Mouse (Mus musculus) retina, postnatal 7 days (tissue): ENCODE measurements at regions not wholly inside any gene's neighbourhood (a gene's known extent, or its start where the extent isn't known, plus 50 kb on each side); places are given as distances from the start of the nearest gene placed in this dataset.

Experiments
- DNase-seq: peaks from one replicate; pipeline ENCODE4 v3.0.0-alpha.2; 2012; ENCODE audit warnings: low read depth, low spot score

DNA sequence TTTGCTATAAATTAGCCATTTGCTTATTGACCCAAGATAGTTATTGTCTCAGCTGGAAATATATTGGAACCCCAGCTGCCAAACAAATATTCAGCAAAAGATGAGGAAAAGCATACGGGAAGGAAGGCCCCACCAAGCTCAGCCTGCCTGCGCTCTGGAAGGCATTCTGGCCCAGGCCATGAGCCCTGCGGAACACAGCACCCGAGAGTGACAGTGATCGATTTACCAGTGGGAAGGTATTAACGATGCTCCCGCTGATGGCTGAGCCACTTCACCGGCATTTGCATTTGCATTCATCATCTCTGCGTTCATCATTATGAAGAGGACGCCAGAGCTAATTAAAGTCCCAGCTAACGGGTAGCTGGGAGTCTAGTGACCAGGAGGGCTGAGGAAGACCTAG lies 174.8 kb downstream of the Irx2 start:
- no peak for DNase-seq

DNA sequence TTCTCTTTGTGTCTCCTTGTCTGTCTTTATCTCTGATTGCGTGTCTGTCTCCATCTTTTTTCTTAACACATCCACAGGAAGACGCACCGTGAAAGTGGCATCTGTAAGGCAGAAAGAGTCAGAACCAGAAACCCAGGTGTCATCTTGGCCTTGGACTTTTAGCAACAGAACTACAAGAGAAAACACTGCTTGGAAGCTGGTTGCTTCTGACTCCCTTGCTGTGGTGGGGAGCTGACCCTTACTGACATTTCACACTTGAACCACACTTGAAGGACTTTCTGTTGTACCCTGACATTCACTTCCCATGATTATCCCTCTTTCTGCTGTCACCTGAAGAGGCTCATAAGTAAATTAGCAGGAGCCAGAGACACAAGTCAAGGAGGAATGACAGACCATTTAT lies 180.6 kb downstream of the Irx2 start:
- DNase-seq: no peak

DNA sequence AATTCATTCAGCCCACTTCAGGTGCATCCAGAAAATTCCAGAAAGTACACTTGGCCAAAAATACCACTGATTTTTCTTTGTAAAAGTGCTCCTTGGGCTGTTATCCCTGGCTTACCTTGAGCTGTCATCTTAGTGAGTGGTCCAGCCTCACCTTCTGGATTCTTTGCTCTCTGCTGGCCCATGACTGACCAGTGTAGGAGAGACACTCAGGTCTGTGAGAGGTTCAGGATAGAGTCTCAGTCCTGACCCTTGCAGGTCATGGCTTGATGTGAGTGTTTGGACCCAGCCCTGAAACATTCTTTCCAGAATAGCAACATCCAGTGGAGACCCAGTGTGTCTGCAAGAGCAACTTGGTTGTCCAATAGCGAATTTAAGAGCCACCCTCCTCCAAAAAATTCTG lies 182.0 kb downstream of the Irx2 start:
- no peak for DNase-seq

DNA sequence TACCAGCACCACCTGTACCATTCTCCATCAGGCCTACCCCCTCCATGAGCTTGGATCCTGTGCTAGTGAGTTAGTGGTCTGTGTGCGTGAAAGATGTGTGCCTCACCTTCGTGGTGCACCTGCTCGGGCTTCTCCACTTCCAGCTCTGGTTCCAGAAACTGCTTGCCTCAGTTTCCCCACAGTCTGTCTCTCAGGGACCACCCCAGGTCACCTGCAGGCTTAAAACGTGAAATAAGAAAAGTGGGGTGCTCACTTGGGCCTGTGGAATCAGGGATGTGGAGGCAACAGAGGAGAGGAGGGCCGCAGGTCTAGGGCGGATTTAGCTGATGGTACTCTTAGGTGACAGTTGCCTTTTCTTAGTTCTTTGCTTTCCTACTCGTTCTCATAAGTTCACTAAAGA lies 186.0 kb downstream of the Irx2 start:
- no peak for DNase-seq

DNA sequence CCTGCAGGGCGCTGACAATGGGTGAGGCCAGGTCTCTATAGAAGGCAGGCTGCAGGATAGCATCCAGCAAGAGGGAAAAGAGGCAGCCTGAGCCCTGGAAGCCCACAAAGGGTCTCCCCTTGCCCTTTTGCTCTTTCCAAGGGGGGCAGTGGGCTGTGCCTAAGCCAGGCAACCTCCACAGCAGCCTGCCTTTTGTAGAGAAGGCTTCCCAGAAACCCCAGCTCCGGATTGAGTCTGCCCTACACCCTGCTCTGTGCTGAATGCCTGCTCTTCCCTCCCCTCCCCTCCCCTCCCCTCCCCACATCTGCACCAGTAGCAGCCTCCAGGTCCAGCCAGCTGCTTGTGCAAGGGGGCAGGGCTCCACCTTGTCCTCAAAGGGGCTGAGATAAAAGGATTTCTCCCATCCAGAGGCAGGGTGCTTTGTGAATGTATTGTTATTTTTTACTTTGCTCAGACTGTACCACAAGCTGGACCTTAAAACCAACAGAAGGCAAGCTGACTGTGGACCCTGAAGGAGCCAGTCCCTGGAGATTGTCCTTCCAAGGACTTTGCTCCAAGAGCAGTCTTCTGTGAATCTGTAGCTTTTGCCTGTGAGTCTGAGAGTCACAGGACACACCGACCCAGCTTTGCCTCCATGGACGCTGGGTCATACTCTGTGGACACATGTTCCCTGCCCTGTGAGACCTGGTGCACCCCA lies 186.8 kb downstream of the Irx2 start:
- no peak for DNase-seq

DNA sequence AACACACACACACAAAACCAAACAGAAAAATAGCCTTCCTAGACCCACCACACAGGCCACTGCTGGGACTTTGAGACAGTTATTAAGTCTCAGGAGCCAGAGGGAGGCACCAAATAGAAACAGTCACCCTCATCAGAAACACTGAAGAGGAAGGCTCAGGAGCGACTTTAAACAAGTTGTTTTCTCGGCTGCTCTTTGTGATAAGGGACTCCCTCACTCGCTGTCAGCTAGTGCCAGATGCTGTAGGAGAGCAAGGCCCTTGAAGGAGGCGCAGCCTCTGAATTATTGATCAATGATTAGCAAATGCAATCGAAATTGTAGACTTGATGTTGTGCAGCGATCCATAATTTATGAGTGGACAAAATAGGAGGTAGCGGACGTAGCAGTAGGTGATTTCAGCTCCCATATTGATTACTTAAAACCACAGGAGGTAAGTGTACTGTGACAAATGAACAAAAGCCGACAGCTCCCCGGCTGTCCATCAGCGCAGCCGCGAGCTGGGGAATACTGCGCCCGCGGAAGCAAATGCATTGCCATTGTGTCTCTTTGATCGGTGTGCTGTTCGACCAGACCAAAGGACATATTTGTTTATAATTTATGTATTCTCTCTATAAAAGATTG lies 187.4 kb downstream of the Irx2 start:
- DNase-seq: no peak

DNA sequence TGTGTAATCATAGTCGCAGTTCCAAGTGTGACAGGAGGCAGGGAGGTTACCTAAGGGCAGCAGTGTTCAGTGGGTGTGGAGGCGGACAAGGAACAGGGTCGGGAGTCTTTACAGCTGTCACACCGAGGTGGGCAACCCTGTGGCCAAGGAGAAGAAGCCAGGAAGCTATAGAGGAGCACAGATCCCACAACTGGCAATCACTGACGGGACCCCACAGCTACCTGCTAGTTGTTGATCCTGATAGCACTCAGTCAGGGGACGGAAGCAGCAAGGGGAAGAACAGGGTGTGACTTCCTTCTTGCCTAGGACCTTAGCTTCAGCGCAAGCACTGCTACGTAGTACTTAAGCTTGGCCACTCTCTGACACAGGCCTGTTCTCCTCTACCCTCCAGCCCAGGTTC lies 188.2 kb downstream of the Irx2 start:
- DNase-seq: no peak

DNA sequence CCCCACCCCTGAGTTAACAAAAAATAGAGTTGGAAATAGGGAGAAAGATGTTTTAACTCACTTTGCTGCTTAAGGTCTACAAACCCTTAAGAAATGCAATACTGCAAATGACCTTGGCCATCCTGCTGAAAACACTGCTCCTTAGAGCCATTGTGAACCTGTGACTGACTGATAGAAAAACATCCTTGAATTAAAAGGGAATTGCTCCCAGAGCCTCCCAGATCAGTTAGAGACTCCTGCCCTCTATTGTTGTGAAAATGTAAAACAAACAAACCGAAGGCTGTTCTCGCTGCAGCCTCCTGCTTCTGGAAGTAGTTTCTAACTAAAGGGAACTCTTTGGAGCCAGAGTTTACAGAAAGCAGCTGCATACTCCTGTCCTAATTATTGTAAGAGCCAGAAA lies 188.9 kb downstream of the Irx2 start:
- DNase-seq: no peak

DNA sequence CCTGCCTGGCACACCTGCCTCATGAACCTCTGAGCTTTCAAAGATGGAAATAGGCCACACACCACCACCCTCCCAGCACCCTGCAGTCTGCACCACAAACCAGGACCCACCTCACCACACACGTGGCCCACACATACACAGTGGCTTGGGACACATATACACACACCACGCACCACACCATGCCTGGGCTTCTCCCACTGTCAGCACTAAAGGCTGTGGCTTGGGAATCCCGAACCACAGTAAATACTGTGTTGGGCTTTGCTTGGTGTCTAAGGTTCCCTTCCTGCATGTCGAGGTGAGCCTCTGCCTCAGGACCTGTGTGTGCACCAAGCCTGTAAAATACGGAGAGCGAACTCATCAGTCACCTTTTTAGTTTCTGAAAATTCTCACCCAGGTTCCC lies 189.3 kb downstream of the Irx2 start:
- no peak for DNase-seq

DNA sequence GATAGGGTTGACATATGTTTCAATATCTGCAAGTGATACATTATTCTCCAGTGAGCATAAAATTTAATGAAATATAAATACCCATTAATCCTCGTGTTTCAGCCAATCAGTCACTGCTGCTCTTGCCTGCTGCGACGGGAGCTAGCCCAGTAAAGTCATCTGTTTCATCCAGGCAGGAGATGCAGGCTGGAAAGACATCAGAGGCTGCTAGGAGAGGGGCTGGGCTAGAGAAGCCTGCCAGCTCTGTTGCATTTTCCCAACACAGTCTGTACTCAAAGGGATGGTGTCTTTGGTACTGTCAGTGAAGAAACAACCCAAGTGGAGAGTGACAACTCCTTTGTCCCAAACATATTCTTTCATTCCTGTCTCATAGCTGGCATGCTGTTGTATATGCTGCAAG lies 198.0 kb downstream of the Irx2 start:
- DNase-seq: no peak

DNA sequence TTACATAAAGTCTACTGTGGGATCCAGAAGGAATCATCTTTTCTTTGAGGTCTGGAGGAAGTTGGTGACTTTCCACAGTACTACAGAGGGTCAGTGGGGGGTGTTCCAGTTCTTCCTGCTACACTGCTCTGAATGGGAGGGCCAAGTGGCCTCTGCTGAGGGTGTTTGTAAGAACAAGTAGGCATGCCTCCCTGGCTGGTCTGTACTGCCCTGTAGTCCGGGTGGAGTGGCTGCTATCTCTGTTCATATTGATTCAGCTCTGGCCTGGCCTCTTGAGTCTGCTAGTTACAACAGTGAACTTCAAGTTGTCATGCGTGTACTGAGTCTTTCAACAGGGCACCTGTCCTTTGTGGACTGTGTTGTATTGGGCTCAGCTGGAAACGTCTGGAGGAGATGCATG lies 200.7 kb downstream of the Irx2 start:
- DNase-seq: no peak

DNA sequence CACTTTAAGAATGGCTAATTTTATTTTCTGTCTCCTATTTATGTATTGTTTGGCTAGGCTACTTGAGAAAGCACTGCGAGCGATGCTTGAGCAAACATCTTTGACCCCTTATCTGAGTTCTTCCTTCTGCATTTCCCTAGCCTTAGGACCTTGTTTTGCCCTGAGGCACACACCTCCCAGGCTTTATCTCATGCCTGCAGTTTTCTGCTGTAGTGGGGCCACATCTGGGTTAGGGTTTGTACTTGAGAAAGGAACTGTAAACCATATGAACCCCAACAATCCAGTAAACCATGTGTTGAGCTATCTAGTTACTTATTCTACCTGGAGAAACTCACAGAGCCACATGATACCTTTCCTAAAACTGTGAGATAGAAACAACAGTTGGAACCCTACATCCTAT lies 204.7 kb downstream of the Irx2 start:
- DNase-seq: no peak

DNA sequence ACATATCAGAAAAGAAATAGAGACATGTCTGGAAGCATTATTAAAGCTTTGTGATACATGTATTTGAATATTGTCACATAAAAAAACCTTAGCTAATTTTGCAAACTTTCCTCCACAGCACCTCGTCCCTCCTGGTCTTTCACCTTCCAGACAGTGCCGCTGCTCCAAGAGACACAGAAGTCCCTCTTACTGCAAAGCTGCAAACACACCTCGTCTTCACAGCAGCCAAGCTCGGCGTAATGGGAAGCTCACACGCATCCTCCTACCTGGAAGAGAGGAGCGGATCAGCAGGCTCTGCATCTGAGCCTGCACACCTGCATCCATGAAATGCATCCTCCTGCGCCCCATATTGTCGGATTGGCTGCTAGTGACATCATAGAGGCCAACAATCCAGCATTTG lies 208.4 kb downstream of the Irx2 start:
- no peak for DNase-seq

DNA sequence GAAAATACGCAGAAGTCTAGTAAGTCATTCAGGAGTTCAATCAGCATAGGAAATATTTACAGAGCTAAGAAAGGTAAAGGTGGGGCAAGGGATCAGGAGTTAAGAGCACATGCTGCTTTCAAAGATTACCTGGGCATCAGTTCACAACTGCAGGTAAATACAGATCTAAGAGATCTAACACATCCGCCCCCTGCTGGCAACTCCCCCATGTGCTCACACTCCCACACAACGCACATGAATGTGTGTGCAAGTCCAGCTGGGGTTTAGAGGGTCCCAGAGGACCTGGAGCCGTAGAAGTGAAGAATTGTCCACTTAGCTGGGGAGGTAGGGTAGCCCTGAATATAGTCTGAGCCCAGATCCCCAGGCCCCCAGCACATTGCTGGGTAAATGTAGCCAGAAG lies 219.5 kb downstream of the Irx2 start:
- no peak for DNase-seq

DNA sequence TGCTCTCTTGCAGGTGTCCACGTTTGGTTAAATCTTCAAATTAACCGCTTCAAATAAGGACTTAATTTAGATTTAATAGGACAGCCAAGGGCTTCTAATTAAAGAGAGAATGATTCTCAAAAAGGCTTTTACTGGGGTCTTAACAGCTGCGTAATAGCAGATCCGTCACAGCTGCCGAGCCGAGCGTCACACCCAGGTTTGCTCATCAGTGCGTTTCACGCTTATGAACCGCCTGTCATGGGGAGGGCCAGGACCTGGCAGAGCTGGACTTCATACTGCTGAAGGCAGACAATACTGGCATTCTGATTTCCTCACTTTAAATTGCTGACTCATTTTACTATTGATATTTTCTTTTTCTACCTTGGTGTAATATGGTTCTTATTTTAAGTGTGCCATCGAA lies 221.2 kb downstream of the Irx2 start:
- DNase-seq: no peak

DNA sequence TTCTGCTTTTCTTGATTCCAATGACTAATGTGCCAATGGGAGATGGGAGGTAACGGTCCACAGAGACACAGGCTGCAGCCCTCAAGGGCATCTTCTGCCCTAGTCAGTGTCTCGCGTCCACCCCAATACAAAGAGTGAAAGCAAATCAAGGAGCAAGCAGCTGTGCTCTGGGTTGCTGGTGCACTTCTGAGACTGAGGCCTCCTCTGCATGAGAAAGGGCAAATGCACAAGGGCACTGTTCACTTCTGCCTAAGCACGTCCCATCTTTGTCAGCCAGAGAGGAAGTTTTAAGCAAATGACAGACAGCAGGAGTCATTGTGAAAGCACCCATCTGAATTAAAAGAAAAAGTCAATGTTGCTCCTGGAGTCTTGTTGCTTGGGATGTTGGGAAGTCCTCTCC lies 224.3 kb downstream of the Irx2 start:
- no peak for DNase-seq

DNA sequence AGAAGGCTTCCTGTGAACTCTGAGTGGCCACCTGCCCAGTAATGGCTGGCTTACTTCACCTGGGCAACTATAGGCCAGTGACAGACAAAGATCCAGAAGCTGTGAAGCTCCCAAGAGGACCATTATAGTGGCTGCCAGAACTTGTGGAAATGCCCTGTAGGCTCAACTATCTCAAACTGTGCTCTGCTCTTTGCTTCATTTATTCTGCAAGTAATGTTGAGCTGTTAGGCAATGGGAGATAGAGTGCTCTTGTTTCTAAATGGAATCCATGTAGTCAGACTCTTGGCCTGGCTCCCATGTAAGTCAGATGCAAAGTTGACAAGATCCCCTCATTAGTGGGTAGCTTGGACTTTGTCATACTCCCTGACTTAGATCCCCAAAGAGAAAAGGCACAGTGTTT lies 247.3 kb downstream of the Irx2 start:
- no peak for DNase-seq

DNA sequence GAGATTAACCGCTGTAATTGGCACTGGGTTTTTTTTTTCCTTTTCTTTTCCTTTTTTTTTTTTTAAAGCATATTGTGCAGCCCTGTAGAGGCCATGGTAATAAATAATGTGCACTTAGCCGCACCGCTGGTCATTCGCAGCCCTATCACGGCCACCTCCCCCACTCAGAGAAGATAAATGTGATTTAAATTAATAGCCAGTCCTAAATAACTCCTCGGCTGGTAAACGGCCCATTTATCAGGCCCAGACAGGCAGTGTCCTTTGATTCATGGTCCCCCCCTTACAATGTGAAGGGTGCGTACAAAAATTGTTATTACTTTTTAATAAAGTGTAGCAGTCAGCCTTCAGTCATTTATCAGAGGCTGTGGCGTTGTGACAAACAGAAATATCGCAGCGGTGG lies 266.4 kb downstream of the Irx2 start:
- DNase-seq: no peak

DNA sequence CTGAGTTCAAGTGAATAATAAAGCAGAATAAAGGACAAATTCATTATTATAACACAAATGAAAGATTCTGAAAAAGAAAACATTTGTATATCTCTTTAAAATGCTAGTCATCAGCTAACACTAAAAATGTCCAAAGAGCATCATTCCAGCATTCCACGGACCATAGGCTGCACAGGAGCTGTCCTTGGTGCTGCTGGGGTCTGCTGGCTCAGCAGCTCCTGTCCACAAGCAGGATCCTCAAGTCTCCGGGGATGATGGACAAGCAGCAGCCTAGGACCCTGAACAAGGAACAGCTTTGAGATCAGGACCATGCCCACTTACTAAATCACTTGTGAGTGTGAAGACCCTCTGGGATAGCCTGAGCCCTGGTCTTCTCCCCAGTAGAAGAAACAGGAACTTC lies 274.0 kb downstream of the Irx2 start:
- DNase-seq: no peak

DNA sequence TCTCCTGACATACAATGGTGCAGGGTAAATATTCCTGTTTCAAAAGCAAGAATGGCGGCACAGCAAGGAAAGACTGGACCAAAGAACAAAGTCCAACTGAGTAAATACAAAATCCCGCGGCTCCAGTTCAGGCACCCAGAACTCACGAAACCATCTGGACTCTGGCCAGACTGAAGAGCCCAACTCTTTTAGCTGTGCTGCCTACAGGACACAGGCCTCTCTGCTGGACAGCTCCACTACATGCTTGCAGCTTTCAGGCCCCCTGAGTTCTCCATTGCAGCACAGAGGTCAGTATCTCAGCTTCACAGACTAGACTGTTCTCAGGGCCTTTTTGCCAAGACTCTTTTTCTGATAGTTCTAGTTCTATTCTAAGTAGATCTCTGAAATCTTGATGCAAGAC lies 290.3 kb downstream of the Irx2 start:
- DNase-seq: no peak

DNA sequence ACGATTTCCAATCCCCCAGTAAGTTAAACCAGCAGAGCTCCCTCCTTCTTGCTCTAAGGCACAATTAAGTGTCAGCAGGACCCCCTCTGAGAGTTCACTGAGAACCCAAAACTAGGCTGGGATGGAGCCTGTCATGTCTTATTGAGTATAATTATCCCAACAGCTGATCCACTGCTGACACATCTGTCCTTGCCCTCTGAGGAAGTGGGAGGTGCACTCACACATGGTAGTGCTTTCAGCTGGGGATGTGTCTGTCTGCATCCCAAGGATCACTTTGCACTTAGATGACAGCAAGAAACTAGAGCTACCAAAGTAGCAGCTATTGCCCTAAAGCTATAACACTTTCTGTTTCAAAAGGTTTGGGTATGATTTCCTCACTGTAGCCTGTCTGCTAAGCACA lies 291.7 kb downstream of the Irx2 start:
- DNase-seq: no peak

DNA sequence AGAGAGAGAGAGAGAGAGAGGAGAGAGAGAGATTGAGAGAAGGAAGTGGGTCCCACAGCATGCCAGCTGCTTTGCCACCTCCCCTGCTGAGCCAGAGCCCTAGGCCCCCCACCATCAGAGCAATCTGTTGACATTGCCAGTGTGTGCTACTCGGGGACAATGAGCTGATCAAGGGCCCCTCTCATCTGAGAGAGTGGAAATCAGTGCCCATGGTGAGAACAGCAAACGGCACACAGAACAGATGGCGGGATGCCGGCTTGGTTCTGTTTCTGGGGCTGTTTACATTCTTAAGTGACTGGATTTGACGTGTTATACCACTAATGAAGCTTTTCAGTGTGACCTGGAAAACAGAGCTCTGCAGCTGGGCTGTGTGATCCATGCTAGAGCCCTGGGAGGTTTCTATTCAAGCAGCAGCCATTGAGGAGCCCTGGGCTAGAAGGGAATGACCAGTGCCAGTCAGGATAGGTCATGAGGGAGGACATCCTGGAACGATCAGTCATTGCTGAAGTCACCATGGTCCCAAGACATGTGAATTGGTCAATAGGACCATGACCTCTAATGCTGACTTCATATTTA lies 296.0 kb downstream of the Irx2 start:
- no peak for DNase-seq

DNA sequence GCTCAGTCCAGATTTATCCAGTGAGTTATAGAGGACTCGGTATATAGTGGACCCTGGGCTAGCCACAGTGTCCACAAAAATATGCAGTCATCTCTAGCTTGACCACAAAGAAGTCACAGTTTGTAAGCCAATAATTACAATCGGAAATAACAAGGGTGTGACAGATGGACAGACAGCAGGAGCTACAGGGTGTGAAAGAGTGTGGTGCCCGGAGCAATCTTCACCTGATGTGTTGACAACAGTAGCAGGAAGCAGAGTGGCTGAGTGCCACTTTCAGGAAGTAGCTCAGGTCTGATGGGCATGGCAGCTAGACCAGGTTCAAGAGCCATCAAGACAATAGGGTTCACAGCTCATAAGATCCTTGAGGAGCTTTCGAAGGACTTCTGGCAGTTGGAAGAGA lies 308.6 kb downstream of the Irx2 start:
- DNase-seq: no peak
